Mouse (Mus musculus) cerebellum, postnatal 36 days (tissue): ENCODE data around the gene Slc25a34.

Source experiments
- DNase-seq, 2 experiments: peaks; one replicate each; pipeline ENCODE4 v3.0.0; 2021 to 2022; ENCODE audit warnings: mixed read lengths in 2 of 2

Slc25a34 gene

GRCm38 (mm10) chr4:141617863-141618564 lies 5.6 kb downstream of the Slc25a34 start:
- DNase-seq, result no peak

DNA sequence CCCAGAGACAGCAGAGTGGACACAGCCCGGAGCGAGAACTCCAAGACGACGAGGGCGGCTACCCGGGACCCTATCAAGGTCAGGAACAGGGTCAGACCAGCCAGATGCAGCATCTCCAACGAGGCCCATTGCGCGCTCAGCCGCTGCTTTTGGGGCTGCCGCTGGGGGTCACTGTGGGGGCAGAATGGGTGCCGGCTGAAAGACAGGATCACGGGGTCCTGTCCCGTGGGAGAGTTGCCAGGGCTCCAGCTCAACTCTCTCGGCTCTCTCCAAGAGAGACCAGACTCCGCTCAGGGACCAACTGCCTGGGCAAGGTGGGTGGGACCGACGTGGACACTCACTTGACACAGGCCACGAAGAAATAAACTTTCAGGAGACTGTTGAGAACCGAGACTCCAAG lies 6.3 kb downstream of the Slc25a34 start:
- peak; percentile 30 to 47 for DNase-seq

DNA sequence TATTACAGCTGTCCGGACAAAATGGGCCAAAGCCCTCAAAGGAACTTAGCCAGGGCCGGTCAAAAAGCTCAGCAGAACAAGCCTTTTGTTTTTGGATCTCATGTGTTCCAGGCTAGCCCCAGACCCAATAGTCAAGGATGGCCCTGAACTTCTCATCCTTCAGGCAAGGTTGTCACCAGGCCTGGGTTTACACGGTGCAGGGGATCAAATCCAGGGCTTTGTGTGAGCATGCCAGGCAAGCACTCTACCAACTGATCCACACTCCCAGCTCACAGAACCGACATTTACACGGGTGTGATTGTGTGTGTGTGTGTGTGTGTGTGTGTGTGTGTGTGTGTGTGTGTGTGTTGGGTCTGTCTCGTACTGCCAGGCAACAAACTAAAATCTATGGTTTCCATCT lies 6.8 kb downstream of the Slc25a34 start:
- DNase-seq, result no peak

GRCm38 (mm10) chr4:141614946-141615345 lies 8.7 kb downstream of the Slc25a34 start:
- DNase-seq, result no peak

GRCm38 (mm10) chr4:141609538-141609937 lies 14.1 kb downstream of the Slc25a34 start:
- no peak for DNase-seq

- no peak for DNase-seq
Observed at GRCm38 (mm10) chr4:141605861-141606260, 17.8 kb downstream of the Slc25a34 start, which contains the start of gene Fblim1. Gene Fblim1 (minus strand): TSS chr4:141606096.

DNA sequence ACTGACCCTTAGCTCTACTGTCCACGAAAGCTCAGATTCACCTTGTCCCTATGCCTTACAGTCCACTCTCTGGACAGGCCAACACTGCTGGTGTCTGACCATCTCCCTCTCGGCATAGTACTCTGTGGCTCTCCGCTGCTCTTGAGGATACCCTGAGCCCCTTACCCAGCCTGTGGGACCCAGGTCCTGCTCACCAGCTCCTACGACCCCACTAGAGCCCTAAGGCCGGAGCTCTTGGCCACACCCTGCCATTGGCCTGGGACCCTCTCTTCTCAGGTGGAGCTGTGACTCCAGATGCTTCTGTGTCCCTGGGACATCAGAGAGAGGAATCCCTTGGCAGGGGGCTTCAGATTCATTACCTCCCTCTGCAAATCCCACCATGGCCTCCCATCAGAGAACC lies 18.2 kb downstream of the Slc25a34 start:
- DNase-seq, result no peak

- no peak for DNase-seq
Observed at GRCm38 (mm10) chr4:141604493-141604892, 19.1 kb downstream of the Slc25a34 start.

- no peak for DNase-seq
Observed at GRCm38 (mm10) chr4:141603921-141604320, 19.7 kb downstream of the Slc25a34 start.

DNA sequence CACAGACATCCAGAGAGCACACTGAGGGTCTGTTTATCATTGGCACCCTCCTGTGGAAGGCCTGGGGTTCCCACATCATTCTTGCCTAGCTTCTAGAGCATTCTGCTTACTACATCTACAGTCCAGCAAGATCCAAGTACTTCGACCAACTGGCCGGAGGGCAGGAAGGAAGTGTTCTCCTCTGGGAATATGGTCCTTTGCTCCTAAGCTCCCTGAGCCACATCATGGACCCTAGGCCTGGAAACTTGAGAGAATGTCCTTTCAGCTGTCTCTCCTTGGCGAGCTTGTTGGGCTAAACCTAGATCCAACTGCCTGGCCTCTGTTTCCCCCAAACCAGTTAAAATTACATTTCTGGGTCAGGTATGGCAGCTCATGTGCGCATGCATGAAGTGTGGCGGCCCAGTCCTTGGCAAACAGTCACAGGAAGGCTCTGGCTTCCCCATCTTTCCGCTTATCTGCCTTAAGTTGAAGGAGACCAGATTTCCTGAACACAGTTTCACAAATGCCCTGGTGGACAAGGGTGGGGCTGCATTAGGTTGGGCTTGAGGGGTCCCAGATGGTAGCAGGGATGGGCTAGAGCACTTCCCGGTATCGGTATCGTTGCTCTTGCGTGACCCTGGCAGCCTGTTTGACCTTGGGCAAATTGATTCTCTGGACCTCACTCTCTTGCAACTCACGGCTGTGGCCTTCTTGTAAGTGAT lies 20.9 kb downstream of the Slc25a34 start:
- DNase-seq, result no peak

DNA sequence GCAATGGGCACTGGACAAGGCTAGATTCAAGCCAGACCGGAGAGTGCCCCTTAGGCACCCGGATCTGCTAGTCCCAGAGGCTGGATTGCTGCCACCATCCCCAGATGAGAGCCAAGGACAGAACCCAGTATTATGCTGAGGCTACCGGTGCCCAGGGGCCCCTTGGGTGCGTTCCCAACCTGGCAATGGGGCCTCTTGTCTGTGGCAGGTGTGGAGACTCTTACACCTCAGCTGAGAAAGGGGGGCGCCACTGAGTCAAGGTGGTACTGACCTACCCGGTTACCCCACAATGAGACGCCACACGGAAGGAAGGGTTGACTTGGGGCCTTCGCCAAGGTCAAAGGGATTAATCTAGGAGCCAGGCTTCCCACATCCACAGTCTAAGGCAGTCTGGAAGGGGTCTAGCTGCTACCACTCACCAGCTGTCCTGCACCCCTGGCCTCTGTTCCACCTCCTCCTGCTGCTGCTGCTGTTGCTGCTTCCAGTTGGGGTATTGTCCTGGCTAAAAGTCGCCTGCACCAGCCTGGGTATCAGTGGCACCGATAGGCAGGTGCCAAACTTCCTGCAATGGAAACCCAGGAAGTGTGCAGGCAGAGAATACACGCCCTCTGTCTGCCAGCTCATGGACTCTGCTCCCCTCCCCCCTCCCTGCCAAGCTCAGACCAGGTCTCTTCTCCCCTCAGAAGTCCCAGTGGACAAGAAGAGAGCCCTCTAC lies 22.3 kb downstream of the Slc25a34 start:
- no peak for DNase-seq

DNA sequence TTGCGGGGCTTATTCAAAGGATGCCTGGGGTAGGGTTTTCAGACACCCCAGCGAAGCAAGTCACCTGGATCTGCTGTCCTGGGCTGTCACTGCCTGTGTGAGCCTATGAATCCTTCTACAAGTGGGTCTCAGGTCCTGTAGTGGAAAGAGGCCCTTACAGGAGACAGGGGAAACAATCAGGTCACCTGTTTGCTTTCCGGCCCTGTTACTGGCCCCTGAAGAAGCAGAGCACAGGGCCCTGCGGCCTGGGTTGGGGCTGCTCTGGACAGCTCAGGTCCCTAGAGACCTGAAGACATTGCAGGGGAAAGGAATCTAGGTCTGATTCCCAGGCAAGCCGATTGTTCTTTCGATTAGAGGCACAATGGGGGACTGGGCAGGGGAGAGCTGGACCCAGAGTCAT lies 23.3 kb downstream of the Slc25a34 start:
- no peak for DNase-seq

DNA sequence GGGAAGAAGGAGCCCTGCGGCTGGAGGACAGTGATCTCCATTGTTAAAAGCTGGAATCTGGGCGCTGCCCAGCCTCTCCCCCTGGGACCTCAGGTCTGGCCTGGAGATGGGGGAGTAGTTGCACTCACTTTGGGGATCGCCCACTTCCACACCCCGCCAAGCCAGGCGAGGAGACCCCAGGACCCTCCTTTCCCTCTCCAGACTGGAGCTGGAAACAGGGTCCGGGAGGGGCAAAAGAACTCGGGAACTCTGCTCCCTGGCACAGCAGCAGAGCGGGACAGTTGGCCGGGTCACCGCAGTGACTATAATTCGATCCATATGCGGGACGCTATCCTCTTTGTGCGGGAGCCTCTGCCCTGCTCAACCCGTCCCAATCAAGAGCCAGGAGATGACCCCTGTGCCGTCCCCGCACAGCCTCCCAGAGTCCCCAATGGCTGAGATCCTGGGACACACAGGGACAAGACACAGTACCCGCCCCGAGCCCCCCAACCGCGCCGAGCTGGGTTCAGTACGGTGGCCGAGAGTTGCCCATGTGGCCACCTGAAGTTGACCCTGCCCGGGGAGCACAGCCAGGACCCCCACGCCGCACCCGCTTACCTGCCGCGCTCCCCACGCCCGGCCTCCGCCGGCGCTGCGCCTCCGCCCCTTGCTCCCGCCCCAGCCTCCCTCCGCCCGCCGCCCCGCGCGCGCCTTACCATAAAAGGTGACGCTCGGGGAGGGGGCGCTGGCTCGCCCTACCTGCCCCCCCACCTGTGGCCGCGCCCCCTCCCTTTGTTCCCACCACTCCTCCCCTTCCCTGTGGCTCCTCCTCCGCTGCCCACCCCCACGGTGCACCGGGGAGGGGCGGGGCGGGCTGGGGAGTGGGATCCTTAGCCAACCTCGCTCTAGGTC lies 24.1 kb downstream of the Slc25a34 start:
- peak in 1 of 2 experiments; percentile 18 for DNase-seq

DNA sequence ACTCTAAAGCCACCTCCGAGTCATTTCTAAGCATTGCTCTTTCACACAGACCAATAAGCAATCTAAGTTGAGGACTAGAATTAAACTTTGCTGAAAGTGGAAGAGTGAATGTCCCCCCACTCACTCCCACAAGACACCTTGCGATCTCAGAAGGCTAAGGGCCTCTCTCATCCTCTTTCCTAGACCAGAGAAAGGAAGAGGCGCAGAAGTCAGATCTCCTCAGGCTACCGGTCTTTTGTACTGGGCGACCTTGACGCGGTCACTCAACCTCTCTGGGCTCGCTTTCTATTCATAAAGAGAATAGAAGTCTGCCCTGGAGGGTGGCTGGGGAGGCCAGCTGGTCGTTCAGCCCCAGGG lies 24.7 kb downstream of the Slc25a34 start:
- no peak for DNase-seq

- no peak for DNase-seq
Observed at GRCm38 (mm10) chr4:141598199-141598893, 25.3 kb downstream of the Slc25a34 start.

- DNase-seq, result no peak
Observed at GRCm38 (mm10) chr4:141596700-141597328, 26.8 kb downstream of the Slc25a34 start.

DNA sequence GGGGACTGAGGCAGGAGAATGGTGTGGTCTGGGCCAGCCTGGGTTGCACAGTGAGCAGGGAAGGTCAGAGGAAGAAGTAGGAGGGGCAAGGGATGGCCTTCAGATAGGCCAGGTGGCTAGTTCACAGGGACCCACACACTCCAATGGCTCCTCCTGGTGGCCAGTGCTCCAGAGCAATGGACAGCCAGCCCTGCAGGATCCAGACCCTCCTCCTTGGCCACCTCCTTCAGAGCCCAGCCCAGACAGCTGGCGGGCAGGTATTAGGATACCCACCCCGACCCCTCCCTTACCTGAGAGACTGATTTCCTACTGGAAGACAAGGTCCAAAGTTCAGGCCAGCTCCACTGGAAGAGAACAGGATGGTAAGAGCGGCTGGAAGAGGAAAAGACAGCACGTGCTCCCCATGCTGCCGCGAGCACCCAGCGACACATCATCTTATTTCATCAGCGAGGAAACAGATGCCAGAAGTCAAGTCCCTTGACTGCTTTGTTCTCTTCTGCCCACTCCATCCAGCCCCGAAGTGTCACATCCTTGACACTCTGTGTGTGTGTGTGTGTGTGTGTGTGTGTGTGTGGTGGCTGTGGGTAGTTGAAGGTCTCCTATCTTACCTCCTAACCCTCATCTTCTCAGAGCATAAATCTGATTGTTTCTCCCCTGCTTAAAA lies 27.9 kb downstream of the Slc25a34 start:
- no peak for DNase-seq

DNA sequence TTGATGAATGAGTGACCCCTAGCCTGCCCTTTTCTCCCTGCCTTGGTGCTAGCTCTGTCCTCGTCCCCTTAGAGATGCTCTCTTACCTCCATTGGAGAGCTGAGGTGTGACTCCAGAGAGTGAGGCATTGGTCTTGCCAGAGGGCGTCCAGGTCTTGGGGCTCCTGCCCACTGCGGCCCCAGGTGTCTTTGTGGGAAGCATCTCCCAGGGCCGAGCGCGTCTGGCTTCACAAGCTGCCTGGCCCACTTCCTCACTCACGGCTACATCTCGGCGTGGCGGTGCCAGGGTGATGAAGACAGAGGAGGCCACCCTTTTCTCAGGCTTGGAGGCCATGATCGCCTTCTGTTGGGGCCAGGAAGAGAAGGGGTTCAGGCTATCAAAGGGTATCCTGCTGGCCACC lies 28.5 kb downstream of the Slc25a34 start:
- no peak for DNase-seq

DNA sequence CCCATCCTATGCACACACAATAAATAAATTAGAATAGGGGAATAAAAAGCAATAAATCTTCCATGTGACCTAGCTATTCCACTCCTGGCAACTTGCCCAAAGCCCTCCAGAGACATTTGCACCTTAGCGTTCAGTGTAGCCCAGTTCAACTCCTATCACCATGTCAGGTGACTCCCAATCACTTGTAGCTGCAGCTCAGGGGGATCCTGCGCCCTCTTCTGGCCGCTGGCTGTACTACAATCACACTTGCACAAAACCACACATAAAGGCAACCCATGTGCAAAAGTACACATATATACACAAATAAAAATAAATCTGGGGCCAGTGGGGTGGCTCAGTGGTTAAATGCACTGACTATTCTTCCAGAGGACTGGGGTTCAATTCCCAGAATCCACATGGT lies 32.1 kb downstream of the Slc25a34 start:
- DNase-seq, result peak in 1 of 2 experiments; percentile 15

DNA sequence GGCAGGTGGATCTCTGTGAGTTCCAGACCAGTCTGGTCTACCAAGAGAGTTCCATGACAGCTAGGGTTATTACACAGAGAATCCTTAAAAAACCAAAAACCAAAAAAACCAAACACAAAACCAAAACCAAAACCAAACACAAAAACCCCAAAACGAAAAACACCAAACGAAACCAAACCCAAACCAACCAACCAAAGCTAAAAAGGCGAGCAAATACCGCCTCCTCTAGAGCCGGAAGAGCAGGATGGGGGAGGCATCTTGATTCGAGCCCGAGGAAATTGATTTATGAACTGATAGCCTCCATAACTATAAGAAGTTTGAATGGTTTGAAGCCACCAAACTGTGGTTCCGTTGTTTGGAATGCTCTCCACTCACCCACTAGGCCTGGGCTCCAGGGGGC lies 39.7 kb downstream of the Slc25a34 start:
- DNase-seq, result no peak

- DNase-seq, result no peak
Observed at GRCm38 (mm10) chr4:141581051-141581450, 42.6 kb downstream of the Slc25a34 start.
